Mouse (Mus musculus) gastrocnemius, adult 18-20 months (tissue): ENCODE data around the gene Rnf181. TPM values are rescaled to one million over a fixed set of nuclear protein-coding genes. Genes with fewer than 3 reads are reported as not detected.
A peak's percentile ranks its signal among the peaks of the same experiment; 100 is the strongest.

Source experiments
- DNase-seq: peaks from one replicate; pipeline ENCODE4 v3.0.0; 2021; ENCODE audit warnings: low spot score
- long read RNA-seq, 2 experiments: library from polyadenylated mRNA; stranded (forward); transcript quantifications; one replicate each; pipeline ENCODE4 v2.0.0; 2021
- total RNA-seq, 2 experiments: library from RNA; stranded (reverse); gene quantifications; 2 replicates each; pipeline ENCODE4 v1.2.3; 2021

Rnf181 gene
- 10 to 100 TPM; 27.0 to 27.6 TPM for total RNA-seq
- long read RNA-seq, experiment 1, transcript Rnf181-201 (5 exons, 1,434 nt), result major isoform, 26 of 38 reads
- long read RNA-seq, experiment 1, partial matches to known transcripts, result 3 of 38 reads
- long read RNA-seq, experiment 1, other reads (novel, unspliced or antisense), result 7 of 38 reads
- long read RNA-seq, experiment 2, transcript Rnf181-201 (5 exons, 1,434 nt), result major isoform, 20 of 35 reads
- long read RNA-seq, experiment 2, partial matches to known transcripts, result 3 of 35 reads
- long read RNA-seq, experiment 2, other reads (novel, unspliced or antisense), result 11 of 35 reads

DNA sequence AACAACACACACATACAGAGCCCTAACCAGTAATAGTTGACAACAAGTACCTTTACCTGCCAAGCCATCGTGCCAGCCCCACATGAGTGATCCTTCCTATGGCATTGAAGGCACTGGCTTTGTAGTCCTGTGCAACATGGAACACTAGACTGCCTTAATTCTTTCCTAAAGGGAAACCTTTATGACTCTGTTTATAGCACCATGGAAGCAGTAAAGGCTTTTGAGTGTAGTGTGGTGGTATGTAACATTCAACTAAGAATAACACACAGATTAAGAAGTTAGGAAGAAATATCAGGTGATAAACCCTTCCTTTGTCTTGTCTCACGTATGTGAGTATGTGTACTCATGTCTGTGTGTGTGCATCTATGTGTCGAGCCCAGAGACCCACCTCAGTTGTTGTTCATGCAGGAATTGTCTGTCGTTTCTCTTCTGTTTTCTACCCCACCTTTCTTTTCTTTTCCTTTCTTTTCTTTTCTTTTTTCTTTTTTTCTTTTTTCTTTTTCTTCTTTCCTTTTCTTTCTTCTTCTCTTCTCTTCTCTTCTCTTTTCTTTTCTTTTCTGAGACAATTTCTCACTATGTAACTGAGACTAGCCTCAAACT lies at the start of gene Rnf181:
Gene Rnf181 (minus strand): TSS at position 113 of the 600 bp plus-strand sequence.
- no peak for DNase-seq

DNA sequence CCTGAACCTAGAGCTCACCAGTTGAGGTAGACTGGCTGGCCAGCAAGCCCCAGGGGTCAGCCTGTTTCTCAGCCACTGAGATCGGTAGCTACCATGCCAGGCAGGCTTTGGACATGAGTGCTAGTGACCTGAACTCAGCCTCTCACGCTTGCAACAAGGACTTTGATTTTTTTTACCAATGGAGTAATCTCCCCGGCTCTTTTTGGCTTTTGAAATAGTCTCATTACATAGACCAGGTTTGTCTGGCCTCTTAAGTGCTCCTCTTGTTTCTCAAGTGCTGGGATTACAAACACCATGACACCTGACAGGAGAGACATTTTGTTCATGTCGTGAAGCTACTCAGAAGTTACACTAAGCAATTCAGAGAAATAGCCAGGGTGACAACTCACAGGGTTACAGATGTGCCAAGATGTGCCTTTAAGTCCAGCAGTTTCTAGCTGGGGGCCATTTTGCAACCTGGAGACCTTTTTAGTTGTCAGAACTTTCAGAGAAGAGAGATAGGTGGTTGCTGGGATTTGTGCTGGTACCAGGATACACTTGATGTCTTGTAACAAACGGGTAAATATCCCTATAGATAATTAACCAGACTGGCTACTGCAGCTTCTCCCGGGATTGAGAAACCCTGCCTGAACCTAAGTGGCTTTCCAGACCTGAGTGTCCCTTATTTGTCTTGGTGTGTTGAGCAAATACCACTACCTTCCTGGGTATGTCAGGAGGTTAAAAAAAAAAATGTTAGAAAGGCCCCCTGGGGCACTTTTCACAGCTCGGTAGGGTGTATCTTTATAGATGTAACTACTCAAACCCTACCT lies 49.4 kb upstream of the Rnf181 start:
- no peak for DNase-seq

DNA sequence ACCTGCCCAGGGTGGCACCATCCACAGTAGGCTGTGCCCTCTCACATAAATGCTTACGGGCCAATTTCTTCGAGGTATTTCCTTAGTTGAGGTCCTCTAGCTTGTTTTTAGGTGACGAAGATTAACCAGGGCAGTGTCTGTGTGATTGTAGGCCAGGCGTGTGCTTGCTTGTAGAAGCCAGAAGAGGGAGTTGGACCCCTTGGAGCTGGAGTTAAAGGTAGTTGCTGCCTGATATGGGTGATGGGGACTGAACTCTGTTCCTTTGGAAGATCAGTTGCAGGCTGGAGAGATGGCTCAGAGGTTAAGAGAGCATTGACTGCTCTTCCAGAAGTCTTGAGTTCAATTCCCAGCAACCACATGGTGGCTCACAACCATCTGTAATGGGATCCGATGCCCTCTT lies 48.4 kb upstream of the Rnf181 start:
- no peak for DNase-seq

DNA sequence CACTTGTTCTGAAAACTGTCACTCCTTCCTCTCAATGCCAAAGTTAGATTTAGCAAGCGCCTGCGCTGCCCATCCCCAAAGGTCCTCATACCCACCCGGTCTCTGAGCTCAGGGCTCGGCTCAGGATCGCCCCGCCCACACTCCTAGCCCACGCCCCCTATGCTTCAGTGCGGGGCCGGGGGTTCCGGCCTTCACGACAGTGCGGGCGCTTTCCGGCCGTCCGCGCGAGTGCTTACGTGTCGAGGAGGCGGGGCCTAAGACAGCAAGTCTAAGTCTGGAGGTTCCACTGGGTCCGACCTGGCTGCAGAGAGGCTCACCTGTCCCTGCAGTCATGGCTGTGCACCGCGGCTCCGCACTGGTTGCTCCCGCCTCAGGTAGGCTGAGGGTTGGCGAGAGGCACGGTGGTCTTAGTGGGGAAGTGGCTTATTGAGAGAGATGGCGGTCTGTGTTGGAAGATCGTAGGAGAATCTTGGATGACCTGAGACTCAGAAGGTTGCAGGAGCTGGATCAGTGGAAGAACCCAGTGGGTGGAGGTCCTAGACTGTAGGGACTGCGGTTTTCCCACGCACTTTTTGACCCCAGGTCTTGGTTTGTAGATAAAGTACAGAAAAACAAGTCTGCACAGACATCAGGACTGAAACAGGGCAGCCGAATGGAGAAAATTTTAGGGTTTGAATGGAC lies 47.5 kb upstream of the Rnf181 start, which contains the start of gene Ggcx:
Gene Ggcx (plus strand): TSS at position 233 of the 681 bp plus-strand sequence.
- DNase-seq, result peak; percentile 97

DNA sequence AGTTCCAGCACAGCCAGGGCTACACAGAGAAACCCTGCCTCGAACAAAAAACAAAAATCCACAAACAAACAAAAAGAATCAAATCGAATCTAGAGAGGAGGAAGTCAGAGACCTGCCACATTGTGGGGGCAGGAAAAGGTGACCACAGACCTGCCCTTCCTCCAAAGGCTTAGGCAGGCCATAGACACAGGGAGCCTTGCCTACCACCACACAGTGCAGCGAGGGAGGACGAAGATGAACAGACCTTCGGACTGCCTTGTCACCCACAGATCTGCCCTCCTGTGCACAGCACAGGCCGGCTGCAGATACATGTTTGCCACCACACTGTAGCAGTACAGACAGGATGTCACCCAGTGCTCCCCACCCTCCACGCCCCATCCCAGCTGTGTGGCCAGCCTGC lies 43.8 kb upstream of the Rnf181 start:
- DNase-seq, result no peak

DNA sequence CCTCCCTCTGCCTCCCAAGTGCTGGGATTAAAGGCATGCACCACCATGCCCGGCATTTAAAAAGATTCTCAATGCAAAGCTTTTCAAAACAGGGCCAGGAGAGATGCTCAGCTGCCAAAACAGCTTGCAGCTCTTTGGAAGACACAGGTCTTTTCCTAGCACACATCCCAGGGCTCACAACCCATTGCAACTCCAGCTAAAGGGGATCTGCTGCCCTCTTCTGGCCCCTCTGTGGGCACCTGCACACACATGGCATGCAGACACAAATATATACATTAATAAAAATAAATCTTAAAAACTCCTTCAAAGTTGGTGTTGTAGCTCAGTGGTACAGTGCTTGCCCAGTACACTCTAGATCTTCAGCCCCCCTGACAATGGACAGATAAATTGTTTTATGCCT lies 43.2 kb upstream of the Rnf181 start:
- no peak for DNase-seq

DNA sequence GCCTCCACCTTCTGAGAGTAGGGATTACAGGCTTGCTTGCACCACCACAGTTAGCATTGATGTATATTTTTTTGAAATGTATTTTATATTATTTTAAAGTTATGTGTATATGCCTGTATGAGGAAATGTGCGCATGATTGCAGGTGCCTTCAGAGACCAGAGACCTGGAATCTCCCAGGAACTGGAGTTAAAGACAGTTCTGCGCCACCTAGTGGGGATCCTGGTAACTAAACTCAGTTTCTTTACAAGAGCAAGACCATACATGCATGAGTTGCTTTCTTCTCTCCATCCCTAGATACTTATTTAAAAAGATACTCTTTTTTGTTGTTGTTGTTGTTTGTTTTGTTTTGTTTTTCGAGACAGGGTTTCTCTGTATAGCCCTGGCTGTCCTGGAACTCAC lies 42.8 kb upstream of the Rnf181 start:
- DNase-seq, result peak; percentile 61

DNA sequence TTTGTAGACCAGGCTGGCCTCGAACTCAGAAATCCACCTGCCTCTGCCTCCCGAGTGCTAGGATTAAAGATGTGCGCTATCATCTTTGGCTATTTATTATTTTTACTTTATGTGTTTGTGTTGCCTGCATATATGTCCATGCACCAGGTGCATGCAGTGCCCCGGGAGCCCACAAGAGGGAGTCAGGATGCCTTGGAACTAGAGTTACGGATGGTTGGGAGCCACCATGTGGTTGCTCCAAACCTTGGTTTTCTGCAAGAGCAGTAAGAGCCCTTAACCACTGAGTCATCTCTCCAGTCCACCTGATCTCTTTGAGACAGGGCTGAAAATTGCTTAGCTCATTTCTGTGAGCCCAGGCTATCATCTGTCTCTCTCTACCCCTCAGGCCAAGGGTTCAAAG lies 40.4 kb upstream of the Rnf181 start:
- DNase-seq, result peak; percentile 86

DNA sequence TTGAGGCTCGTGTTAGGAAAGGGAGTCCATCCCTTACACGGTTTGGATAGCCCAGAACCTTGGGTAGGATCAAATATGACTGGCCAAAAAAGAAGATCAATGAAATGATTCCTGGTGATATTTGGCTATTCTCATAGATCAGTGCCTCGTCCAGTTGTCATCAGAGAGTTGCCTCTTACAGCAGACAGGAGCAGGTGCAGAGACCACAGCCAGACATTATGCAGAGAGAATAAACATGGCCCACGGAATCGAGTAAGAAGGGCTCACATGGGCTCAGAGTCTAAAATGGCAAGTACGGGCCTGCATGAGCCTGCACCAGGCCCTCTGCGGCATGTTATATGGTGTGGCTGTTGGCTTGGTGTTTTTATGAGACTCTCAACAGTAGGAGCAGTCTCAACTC lies 38.6 kb upstream of the Rnf181 start:
- no peak for DNase-seq

DNA sequence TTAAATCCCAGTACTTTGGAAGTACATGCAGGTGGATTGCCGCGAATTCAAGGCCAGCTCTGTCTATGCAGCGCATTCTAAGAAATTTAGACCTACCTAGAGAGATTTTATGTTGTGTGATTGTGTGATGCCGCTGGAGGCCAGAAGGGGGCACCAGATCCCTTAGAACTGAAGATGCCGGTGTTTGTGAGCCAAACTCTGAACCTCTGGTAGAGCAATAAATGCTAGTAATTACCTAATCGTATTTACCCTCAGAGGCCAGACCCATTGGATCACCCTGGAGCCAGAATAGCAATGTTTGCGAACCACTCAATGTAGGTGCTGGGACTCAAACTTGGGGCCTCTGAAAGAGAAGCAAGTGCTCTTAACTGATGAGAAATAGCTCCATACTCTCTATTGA lies 35.1 kb upstream of the Rnf181 start:
- DNase-seq, result peak; percentile 78

DNA sequence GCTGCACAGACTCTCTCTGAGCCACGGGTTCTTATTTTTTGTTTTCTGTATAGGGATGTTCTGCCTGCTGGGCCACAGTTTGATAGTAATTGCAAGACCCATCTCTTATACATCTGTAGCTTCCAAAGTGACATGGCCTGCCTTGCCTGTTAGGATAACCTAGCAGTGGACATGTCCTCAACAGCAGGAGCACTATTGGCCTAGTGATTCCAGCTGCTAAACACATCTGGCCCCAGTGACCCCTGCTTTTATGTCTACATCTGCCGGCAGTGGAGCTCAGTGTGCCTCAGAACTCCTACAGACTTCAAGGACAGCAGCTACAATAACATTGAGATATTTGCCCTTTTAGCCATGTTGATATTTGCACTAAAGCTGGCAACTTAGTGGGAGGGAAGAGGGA lies 33.2 kb upstream of the Rnf181 start:
- no peak for DNase-seq

DNA sequence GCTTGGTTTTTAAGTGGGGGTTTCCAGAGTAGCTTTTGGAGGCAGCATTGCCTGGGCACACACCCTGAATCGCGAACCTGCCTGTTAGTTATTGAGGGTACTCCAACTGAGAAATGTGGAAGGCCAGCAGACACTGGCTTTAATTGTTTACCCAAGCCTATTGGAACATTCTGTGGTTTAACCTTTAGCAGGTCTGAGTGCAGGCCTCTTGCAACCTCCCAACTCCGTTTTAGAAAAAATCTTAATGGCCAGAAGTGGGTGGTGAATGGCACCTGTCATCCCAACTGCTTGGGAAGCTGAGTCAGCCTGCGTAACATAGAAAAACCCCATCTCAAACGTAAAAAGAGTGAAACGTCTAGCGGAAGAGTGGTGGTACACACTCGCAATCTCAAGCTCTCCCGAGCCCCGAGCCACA lies 30.1 kb upstream of the Rnf181 start:
- DNase-seq, result no peak

DNA sequence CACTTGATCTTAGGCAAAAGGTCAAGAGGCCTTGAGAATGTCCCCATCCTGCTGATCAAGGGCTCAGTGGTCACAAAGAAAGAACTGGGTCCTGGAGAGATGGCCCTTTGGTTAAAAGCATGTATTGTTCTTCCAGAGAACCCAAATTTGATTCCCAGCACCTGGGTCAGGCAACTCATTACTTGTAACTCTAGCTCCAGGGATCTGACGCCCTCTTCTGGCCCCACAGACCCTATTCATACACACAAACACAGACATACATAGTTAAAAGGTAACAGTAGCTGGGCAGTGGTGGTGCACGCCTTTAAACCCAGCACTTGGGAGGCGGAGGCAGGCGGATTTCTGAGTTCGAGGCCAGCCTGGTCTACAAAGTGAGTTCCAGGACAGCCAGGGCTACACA lies 25.6 kb upstream of the Rnf181 start:
- no peak for DNase-seq

DNA sequence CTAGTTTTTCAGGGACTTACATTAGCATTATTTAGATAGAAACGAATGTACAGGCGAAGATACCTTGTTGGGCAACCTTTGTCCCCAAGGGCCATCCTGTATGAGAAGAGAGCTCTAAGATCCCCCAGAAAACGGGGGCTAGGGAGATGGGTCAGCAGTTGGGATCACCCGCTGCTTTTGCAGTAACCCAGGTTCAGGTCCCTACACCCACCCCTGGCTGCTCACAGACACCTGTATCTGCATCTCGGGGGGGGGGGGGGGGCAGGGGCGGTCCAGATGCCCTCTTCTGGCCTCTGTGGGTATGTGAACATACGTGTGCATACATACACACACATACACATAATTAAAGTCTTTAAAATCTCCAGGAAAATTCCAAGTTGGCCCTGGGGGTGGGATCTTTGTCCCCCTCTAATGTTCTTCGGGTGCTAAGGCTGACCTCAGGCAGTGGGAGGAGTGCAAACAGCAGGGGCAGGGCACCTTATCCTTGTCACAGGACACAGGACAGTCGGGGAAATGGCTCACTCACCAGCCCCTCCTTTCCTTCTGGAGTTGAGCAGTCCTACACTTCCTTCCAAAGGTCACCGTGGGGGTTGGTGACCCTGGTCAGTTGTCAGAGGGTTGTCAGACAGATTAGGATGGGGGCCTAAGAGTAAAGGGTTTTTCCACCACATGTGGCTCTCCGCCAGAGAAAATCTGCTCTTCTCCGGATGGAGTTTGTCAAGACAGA lies 24.2 kb upstream of the Rnf181 start:
- DNase-seq, result no peak

DNA sequence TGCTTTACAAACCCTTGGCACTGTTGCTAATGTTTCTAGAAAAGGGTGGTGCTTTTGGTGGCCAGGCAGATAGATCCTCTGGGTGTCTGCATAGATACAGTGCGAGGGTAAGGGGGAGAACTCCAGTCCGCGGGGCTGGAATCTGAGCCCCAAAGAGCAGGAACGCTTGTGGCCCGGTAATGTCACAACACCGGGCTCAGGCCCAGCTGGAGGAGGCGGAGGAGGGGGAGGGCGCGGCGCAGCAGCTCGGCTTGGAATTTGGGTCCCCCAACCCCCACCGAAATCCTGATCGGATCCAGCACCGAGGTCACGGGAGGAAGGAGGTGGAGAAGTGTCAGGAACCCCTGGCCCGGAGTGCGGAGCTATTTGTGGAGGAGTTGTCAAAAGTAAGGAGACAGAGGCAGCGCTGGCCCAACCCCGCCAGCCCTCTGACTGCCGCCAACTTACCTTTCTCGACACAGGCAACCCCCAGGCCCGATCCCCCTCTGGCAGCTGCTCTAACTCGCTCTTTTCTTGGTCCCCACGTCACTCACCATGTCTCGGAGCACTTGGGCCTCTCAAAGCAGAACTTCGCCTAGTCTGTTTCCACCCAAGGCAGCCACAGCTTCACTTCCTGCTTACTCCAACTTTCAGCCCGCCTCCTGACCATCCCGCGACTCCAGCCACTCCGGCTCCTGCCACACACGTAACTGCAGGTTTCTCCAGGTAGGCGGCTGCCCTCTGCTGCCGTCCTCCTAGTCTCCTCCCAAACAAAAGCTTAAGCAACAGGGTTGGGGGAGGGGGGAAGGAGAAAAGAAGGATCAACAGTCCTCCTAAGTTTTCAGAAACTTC lies 23.4 kb upstream of the Rnf181 start, which contains the start of gene Vamp8:
Gene Vamp8 (minus strand): TSS at position 763 of the 831 bp plus-strand sequence.
- peak; percentile 95 for DNase-seq

DNA sequence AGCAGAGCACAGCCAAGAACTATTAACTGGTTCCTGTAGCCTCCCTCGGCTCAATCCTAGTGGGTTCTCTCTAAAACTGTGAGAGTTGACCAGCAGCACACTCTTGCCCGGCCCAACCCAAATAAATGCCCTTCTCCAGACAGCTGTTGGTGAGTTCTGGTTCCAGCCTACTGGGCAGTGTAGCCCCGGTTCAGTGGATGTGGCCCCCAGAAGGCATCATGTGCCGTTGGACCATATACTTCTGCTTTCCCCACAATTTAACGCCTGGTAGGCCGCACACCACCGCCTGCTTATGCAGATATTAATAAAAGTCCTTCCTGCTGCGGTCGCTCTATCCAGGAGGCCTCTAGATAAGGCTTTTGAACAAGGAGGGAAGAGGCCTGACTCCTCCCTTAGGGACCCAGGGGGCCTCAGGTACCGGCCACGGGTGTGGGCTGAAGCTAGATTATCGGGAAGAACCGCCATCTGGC lies 22.8 kb upstream of the Rnf181 start:
- peak; percentile 38 for DNase-seq

DNA sequence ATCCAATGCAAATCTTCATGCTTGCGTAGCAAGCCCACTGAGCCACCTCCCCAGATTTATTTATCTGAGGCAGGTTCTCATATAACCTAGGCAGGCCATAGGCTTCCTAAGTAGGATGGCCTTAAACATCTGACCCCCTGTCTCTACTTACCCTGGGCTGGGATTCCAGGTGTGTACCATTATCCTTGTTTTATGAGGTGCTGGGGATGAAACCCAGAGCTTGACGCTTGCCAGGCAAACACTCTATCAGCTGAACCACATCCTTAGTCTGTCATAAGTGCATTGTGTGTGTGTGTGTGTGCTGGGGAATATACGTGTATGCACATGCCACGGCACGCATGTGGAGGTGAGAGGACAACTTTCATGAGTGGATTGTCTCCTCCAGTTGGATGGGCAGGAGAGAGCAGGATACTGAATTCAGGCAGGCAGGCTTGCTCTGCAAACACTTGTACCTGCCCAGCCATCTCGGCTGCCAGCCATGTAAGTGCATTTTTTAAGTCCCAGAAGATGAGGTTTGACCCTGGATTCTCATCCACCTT lies 22.1 kb upstream of the Rnf181 start:
- no peak for DNase-seq

DNA sequence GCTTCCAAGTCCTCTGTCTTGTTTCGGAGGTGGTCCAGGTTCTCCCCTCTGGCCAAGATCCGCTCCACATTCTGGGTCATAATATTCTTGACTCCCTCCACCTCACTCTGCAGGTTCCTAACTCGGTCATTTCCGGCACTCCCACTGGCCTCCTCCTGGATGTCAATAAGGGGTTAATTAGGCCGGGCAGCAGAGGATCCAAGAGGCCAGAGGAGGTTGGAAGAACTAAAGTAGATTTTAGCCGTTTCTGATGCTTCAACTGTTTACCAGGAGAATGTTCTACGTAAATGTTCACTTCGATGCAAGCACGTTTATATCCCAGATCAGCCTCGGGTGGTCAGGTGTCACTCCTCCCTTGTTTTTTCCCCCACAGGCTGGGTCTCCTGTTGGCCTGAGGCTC lies 21.5 kb upstream of the Rnf181 start:
- DNase-seq, result no peak

DNA sequence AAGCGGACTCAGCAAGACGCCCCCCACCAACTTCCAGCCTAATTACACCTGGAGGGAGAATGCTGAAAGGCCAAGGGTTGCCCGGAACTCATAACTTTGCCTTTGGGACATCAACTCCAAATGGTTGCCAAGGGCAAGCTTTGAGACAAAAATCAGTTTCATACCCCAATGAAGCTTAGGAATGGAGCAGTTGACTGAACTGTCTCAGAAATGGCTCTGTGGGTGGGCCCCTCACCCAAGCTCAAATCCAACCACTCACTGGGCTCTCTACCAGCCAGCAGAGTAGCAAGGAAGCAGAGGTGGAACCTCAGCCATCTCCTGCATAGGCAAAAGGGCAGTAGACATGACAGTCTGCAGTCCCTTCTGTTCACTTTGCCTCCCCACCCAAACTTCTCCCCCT lies 21.1 kb upstream of the Rnf181 start:
- DNase-seq, result no peak

DNA sequence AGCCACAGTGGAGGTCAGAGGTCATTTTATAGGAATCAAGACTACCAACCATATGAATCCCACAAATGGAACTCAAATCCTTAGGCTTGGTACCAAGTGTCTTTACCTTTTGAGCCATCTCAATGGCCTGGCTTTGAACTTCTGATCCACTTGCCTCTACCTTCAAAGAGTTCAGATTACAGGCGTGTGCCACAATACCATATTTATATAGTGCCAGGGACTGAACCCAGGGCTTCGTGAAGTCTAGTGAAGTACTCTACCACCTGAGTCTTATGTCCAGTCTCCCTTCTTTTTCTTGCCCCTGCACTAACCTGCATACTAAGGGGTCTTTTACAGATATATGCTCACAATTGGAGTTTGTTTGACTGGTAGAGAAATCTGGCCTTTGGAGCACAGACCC lies 19.8 kb upstream of the Rnf181 start:
- no peak for DNase-seq
